Mouse (Mus musculus): ENCODE measurements around the gene St8sia1. TPM values are rescaled to one million over a fixed set of nuclear protein-coding genes. Genes with fewer than 3 reads are reported as not detected.
"Not testable (repeated sequence)": the region's sequence is repeated elsewhere in the genome, so short reads cannot be mapped to it uniquely, and the experiment has no call there.

Gene St8sia1
- polyA plus RNA-seq, 2 experiments, result 0.93 to 1.3 TPM

GRCm38 (mm10) chr6:142988753-142989152 is 24.5 kb upstream of the St8sia1 start:
- no peaks in the 10 kb centered on the region for H3K9me3 ChIP-seq (ENCODE audit: control insufficient read depth, low read length)
- no peaks in the 10 kb centered on the region for H3K36me3 ChIP-seq (ENCODE audit: control insufficient read depth, insufficient read depth, low read length)
- DNase-seq (ENCODE audit: low spot score) (no peak), ATAC-seq (ENCODE audit: low FRiP score, low read depth) (no peak)
- H3K4me1 ChIP-seq (ENCODE audit: control insufficient read depth, insufficient read depth, low read length), result peaks cover 1% of the 10 kb centered on the region
- H3K27me3 ChIP-seq (ENCODE audit: control insufficient read depth, insufficient read depth, low read length), result no peaks in the 10 kb centered on the region
- no peak for TF ChIP-seq POLR2A (IDR thresholded peaks at IDR 0.05; ENCODE audit: borderline replicate concordance, extremely low read depth, insufficient read depth, insufficient read length)
- H3K9ac ChIP-seq (ENCODE audit: low read depth, low read length, severe bottlenecking), result no peak overlapping the region
- no peak overlapping the region for H3K4me3 ChIP-seq (replicated peaks; ENCODE audit: low read length)
- H3K27ac ChIP-seq (replicated peaks; ENCODE audit: low read depth, low read length), result no peak overlapping the region
- 25% methylated on average over 10 of the region's 10 CpGs for WGBS
- H3K4me2 ChIP-seq (replicated peaks; ENCODE audit: low read depth, low read length, severe bottlenecking), result no peak overlapping the region

GRCm38 (mm10) chr6:142988231-142988630 is 24.0 kb upstream of the St8sia1 start:
- Histone ChIP-seq H3K27ac (replicated peaks; ENCODE audit: low read depth, low read length) (no peak overlapping the region), H3K9ac (ENCODE audit: low read depth, low read length, severe bottlenecking) (no peak overlapping the region), H3K4me3 (replicated peaks; ENCODE audit: low read length) (no peak overlapping the region), H3K4me2 (replicated peaks; ENCODE audit: low read depth, low read length, severe bottlenecking) (no peak overlapping the region), H3K27me3 (ENCODE audit: control insufficient read depth, insufficient read depth, low read length) (no peaks in the 10 kb centered on the region), H3K4me1 (ENCODE audit: control insufficient read depth, insufficient read depth, low read length) (no peaks in the 10 kb centered on the region), H3K36me3 (ENCODE audit: control insufficient read depth, insufficient read depth, low read length) (no peaks in the 10 kb centered on the region), H3K9me3 (ENCODE audit: control insufficient read depth, low read length) (no peaks in the 10 kb centered on the region)
- no peak for ATAC-seq (ENCODE audit: low FRiP score, low read depth)
- WGBS, result 51% methylated on average over 6 of the region's 6 CpGs
- no peak for DNase-seq (ENCODE audit: low spot score)
- no peak for TF ChIP-seq POLR2A (IDR thresholded peaks at IDR 0.05; ENCODE audit: borderline replicate concordance, extremely low read depth, insufficient read depth, insufficient read length)

GRCm38 (mm10) chr6:142987616-142988015 is 23.4 kb upstream of the St8sia1 start:
- ATAC-seq (ENCODE audit: low FRiP score, low read depth), result no peak
- no peak overlapping the region for H3K9ac ChIP-seq (ENCODE audit: low read depth, low read length, severe bottlenecking)
- TF ChIP-seq POLR2A (IDR thresholded peaks at IDR 0.05; ENCODE audit: borderline replicate concordance, extremely low read depth, insufficient read depth, insufficient read length), result no peak

GRCm38 (mm10) chr6:142986706-142987105 is 22.5 kb upstream of the St8sia1 start:
- H3K4me3 ChIP-seq (replicated peaks; ENCODE audit: low read length); H3K9me3 ChIP-seq (ENCODE audit: control insufficient read depth, low read length); ATAC-seq (ENCODE audit: low FRiP score, low read depth); H3K4me1 ChIP-seq (ENCODE audit: control insufficient read depth, insufficient read depth, low read length); H3K27ac ChIP-seq (replicated peaks; ENCODE audit: low read depth, low read length); DNase-seq (ENCODE audit: low spot score); H3K9ac ChIP-seq (ENCODE audit: low read depth, low read length, severe bottlenecking); H3K36me3 ChIP-seq (ENCODE audit: control insufficient read depth, insufficient read depth, low read length); H3K27me3 ChIP-seq (ENCODE audit: control insufficient read depth, insufficient read depth, low read length); H3K4me2 ChIP-seq (replicated peaks; ENCODE audit: low read depth, low read length, severe bottlenecking): not testable (repeated sequence)
- 87% methylated on average over 9 of the region's 9 CpGs for WGBS

More at GRCm38 (mm10) chr6:142987616-142988015, 23.4 kb upstream of the St8sia1 start:
- Histone ChIP-seq H3K27me3 (ENCODE audit: control insufficient read depth, insufficient read depth, low read length) (no peaks in the 10 kb centered on the region), H3K27ac (replicated peaks; ENCODE audit: low read depth, low read length) (no peak overlapping the region), H3K4me2 (replicated peaks; ENCODE audit: low read depth, low read length, severe bottlenecking) (no peak overlapping the region), H3K9me3 (ENCODE audit: control insufficient read depth, low read length) (no peaks in the 10 kb centered on the region), H3K36me3 (ENCODE audit: control insufficient read depth, insufficient read depth, low read length) (no peaks in the 10 kb centered on the region), H3K4me1 (ENCODE audit: control insufficient read depth, insufficient read depth, low read length) (no peaks in the 10 kb centered on the region), H3K4me3 (replicated peaks; ENCODE audit: low read length) (no peak overlapping the region)
- no peak for DNase-seq (ENCODE audit: low spot score)
- WGBS, result 77% methylated on average over 6 of the region's 6 CpGs

- not testable (repeated sequence) for H3K9ac ChIP-seq (ENCODE audit: low read depth, low read length, severe bottlenecking); H3K27ac ChIP-seq (replicated peaks; ENCODE audit: low read depth, low read length); H3K4me1 ChIP-seq (ENCODE audit: control insufficient read depth, insufficient read depth, low read length); H3K27me3 ChIP-seq (ENCODE audit: control insufficient read depth, insufficient read depth, low read length); H3K4me3 ChIP-seq (replicated peaks; ENCODE audit: low read length); H3K4me2 ChIP-seq (replicated peaks; ENCODE audit: low read depth, low read length, severe bottlenecking); DNase-seq (ENCODE audit: low spot score); ATAC-seq (ENCODE audit: low FRiP score, low read depth); H3K36me3 ChIP-seq (ENCODE audit: control insufficient read depth, insufficient read depth, low read length); H3K9me3 ChIP-seq (ENCODE audit: control insufficient read depth, low read length)
- 85% methylated on average over 9 of the region's 9 CpGs for WGBS
Measured at GRCm38 (mm10) chr6:142985561-142986238, 21.4 kb upstream of the St8sia1 start.
